Mouse (Mus musculus) heart, postnatal 4 days (tissue): ENCODE measurements at regions not wholly inside any gene's neighbourhood (a gene's known extent, or its start where the extent isn't known, plus 50 kb on each side); places are given as distances from the start of the nearest gene placed in this dataset.

Experiments
- DNase-seq: peaks from one replicate; pipeline ENCODE4 v3.0.0; 2021

DNA sequence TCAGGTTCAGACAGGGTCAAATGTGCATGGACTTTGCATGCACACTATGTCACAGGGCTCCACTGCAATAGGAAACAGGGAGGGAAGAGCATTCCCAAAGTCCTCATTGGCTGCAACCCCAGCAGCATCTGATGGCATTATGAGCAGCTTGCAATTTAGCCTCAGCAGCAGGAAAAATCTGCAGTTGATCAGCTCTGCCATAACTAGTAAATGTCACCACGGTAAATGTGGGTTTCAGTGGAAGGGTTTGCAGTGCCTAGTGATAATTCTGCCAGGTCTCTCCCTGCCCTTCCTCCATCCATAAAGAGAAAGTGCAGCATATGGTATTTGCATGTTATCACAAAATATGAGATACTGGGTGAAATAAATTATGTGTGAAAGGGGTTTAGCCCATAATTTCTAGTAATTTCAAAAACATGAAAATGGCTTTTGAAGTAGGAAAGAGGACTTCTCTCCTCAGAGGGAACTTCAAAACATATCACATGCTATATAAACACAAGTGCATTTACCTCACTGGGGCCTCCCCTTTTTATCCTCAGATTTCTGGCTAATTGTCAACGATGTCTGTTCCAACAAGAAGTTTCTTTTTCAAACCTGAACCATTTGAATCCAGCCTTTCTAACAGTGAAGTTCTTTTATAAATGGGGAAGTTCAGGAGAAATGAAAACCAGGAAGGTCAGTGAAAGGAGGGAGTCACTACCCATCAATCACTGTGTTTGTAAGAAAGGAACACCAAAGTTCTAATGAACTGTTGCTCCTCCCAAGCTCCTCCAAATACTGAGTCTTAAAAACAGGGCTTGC is 303.5 kb downstream of the Meis1 start:
- no peak for DNase-seq

GRCm38 (mm10) chr11:18714400-18714799 is 304.4 kb downstream of the Meis1 start:
- no peak for DNase-seq

DNA sequence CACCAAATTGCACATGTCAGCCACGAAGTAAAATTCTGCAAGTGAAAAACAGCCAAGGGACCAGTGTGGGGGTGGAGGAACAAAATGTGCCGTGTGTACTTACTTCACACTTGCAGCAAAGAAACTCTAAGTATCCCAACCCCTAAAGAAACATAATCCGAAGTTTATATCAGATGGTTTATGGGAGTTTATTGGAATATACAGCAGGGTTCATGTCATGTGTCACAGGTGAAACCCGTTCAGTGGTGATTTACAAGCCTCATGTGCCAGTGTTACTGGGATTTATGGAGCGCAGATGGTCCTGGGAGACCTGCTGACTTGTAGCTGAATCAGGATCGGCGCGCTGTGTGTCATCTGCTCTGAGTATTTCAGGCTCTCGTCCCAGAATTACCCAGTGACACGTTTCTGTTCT is 306.1 kb downstream of the Meis1 start:
- no peak for DNase-seq

DNA sequence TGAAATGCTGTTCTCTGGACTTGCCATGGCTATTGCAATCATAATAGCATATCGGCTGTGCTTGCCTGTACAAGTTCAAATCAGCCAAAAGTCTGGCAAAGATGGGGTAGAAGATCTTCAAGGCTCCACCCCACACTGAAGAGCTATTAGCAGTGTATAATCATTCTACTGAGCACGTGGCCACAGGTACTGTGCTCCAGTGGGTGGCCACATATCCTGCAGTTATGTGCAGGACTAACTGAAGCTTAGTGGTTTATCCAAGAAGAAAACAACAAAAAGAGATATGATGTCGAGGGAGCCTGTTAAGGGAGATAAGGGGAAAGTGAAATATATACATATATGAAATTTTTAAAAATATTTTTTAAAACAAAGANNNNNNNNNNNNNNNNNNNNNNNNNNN is 309.2 kb downstream of the Meis1 start:
- DNase-seq = no peak

DNA sequence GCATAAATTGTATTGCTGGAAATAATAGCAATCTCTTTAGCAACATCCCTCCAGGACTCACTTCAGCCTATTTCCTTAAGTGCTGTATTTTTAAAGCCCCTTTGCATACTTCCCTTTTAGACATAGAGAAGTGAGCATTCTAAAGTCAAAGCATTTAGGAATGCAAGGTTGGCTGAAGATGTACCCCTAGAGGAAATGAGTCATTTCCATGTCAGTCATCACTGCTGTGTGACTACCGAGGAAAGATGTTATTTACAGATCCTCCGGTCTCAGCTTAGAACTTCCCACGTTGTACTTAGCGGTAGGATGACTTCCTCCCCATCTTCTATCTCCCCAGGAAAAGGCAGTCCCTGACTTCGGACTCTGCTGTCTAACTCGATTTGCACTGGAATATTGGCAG is 337.2 kb downstream of the Meis1 start:
- no peak for DNase-seq

DNA sequence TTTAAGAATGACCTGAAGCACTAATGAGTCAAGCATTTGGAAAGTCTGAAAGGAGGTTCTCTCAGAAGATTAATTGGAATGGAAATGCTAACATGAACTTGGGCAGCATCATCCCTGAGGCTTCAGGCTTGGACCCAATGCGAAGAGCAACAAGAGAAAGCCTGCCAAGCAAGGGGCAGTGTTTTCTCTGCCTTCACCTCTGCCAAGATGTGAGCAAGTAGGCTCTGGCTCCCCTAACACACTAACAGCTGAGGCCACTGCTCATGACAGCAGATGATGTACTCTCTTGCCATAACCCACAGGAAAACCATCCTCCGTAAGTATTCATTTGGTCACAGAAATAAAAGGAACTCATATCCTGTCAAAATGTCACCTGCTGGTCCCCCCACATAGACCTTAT is 341.9 kb downstream of the Meis1 start:
- no peak for DNase-seq

DNA sequence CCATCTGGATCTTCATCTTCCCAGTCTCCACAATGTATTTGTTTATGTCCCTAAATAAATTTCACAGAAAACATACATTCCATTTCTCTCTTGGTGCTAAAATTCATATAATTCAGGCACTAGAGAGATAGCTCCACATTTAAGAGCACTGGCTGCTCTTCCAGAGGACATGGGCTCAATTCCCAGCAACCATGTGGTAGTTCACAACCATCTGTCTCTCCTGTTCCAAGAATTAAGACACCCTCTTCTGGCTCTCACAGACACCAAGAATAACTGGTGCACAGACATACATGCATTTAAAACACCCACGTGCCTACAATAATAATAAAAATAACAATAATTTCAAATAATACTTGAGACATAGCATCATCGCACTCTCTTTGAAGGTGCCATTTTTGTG is 347.8 kb downstream of the Meis1 start:
- no peak for DNase-seq

DNA sequence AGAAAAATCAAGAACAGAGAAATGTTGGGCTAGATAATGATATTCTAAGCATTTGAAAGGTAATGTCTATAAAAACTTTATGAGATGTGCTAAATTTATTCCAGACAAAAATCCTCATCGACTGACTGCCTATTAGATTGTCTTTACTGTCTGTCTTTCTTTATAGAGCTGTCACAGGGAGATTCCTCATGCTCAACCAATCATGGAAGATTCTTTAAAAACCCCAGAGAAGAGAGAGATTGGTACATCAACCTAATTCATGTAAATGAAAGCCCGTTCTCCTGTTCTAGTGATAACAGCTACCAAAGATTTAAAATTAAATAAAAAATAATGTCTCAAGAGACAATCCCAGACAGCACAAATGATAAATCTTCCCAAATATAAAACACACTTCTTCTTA is 349.5 kb downstream of the Meis1 start:
- no peak for DNase-seq

- no peak for DNase-seq
Observed at GRCm38 (mm10) chr11:18656358-18656757, 362.4 kb downstream of the Meis1 start.

- no peak for DNase-seq
Observed at GRCm38 (mm10) chr11:18631975-18632773, 386.6 kb downstream of the Meis1 start.

DNA sequence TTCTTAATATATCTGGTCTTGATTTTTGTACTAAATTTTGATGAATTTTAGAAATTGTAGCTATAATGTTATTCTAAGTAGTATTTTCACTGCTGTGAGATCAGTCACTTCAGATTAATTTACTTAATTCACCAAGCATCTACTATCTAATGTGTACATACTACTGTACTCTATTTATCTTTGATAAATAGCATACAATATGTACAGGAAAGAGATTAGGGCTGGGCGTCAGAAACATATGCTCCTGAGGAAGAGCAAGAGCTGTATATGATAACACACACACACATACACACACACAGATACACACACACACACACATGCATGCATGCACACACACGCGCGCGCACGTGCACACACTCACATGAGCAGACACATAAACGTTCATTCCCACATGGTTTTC is 387.2 kb downstream of the Meis1 start:
- no peak for DNase-seq

- no peak for DNase-seq
Observed at GRCm38 (mm10) chr11:18621777-18622176, 397.0 kb downstream of the Meis1 start.

DNA sequence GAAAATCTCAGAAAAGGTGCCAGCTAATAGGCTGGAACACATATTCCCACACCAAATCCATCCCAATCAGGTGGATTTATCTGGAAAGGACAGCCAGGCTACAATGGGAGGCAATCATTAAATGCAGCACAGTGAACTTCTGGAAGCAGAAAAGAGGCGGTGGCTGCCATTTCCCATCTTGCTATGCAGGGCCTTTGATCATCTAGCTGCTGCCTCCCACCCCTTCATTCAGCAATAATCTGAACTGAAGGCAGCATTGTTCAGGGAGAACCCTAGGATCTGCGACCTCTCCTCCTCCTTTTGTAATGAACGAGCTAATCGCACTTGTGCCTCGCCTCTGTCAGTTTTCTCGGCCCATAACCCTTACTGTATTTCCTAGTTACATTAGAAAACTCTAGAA is 413.9 kb downstream of the Meis1 start:
- DNase-seq = no peak

DNA sequence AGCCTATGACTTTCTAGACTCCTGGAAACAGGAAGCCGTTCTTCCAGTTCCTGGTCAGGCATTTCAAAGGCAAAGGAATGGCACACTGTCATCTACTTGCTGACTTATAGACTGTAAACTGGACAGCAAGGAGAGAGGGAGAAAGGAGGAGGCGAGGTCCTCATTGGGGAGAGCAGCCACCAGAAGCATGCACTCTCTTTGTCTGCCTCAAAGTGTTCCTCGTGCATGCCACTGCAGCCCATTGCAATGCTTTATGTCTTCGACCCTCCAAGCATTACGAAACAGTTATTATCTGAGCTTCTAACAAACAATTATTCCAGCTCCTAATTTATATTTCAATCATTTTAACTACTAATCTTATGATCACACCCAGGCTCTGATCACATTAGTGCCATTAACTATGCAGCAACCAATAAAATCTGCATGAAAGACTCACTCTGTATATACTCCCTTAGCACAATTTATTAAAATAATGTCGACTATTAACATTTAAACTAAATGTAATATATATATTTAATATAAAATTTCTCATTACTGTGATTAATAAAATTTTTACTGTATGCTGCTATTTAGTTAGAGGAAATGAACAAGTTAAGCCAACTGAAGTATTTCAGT is 417.1 kb downstream of the Meis1 start:
- no peak for DNase-seq

- DNase-seq = no peak
Observed at GRCm38 (mm10) chr11:18598349-18598748, 420.4 kb downstream of the Meis1 start.

DNA sequence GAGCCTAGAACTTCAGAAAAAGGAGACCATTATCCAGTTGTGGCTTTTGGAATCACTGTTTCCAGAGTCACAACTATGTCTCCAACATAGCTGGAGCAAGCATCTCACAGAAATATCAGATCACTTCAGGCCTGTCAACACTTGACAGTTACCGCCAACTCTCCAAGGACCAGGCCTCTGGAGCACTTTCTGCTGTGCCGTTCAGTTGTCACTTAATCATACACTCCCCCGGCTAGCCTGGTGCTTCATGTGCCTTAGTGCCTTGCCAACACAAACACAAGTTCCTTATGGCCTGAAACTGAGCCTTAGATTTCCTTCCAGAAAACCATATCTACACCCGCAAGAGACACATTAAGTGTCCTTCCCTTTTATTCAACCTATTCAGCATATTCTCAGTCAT is 421.8 kb downstream of the Meis1 start:
- DNase-seq = no peak

DNA sequence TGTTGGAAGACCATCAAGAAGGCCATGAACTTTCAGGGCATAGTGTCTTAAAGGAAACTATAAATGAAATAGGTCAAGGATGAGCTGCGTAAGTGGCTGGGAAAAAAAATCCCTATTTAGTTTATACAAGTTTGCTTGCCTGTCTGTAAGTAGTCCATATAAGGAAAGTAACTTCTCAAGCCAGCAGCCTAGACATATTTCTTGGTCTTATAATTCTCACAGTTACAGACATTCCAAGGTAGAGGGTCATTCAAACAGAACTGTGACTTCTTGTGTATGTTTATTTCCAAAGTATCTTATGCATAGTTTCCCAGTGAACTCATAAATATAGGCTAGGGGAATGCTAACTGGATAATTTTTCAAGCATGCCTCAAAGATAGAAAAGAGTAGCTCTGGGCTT is 428.3 kb downstream of the Meis1 start:
- DNase-seq = no peak

- no peak for DNase-seq
Observed at GRCm38 (mm10) chr11:18586468-18586867, 432.3 kb downstream of the Meis1 start.

- DNase-seq = no peak
Observed at GRCm38 (mm10) chr11:18585031-18585430, 433.8 kb downstream of the Meis1 start.

- DNase-seq = no peak
Observed at GRCm38 (mm10) chr11:18582781-18583161, 436.0 kb downstream of the Meis1 start.

GRCm38 (mm10) chr11:18581997-18582780 is 436.6 kb downstream of the Meis1 start:
- peak; percentile 62 for DNase-seq

- DNase-seq = peak; percentile 41
Observed at GRCm38 (mm10) chr11:18581078-18581800, 437.5 kb downstream of the Meis1 start.
